Mouse (Mus musculus): ENCODE results near the gene Etl4. TPM values are rescaled to one million over a fixed set of nuclear protein-coding genes. Genes with fewer than 3 reads are reported as not detected.

Gene Etl4
- 100 to 1,000 TPM; 138 to 142 TPM for total RNA-seq (2021)
- long read RNA-seq, experiment 1, partial matches to known transcripts: 13 of 36 reads
- long read RNA-seq, experiment 1, other reads (novel, unspliced or antisense): 21 of 36 reads
- long read RNA-seq, experiment 2, partial matches to known transcripts: 17 of 38 reads
- long read RNA-seq, experiment 2, other reads (novel, unspliced or antisense): 19 of 38 reads

DNA sequence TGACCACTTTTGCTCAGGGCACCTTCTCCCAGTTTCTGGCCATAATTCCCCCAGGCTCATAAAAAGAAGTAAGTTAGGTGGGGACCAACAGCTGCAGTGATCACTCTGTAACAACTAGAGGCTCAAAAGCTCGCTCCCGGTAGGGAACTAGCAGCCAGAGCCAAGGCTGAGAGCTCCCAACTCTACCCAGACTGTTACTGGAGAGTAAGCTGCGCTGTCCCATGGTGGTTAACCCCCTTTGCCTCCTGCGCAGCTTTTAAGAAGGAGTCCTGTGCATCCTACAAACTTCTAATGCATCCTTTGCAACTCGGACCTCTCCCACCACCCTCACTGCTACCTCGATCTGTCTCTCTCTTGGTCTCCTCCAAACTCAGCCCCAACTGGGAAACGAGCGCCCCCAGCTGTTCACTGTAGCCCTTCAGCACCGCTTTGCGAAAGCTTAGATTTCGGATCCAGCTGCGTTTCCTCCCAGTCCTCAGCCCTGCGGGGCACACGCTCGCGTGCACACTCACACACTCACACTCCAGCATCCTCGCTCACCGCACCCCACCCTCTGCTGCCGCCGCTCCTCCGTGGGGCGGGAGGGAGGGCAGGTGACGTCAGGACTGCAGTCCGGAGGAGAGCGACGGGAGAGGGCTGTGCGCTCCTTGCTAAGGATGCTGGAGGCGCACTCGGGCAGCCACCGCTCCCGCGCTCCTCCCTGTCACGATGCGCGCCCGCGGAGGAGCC, at the start of gene Etl4:
Etl4 (plus strand) TSS at position 610 of the 729 bp plus-strand sequence.
- Histone ChIP-seq H3K27ac (peak within 1 kb of the TSS; percentile 94), H3K4me3 (peak within 1 kb of the TSS; percentile 76)
- peak; percentile 63 for TF ChIP-seq CTCF (IDR thresholded peaks at IDR 0.05)
- intact Hi-C loops (cut with DNase I): loop anchor here (5.0 to 10.0 kb wide), 3 partner anchors 152 to 865 kb away; no protein-coding TSS in a partner anchor
- peak; percentile 79 to 82 for DNase-seq (ENCODE audit: extremely low spot score in 1 of 2, low spot score in 2 of 2)

DNA sequence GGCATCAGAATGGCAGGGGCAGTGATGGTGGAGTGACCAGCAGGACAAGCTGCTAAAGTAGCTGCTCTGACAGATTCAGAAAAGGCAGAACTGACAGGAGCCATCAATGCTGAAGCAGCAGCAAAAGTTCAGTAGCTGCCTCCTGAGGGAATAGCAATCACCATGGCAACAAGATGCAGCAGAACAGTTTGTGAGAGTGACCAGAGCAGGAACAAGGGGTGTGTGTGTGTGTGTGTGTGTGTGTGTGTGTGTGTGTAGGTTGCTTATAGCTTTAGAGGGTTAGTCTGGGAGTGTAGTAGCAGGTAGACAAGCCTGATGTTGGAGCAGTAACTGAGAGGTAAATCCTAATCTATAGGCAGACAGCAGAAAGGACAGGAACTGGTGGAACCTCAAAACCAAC, 40.4 kb upstream of the Etl4 start:
- Histone ChIP-seq H3K4me3 (no peak overlapping the region), H3K27ac (no peak overlapping the region)
- intact Hi-C loops (cut with DNase I): no loop called here
- TF ChIP-seq CTCF (IDR thresholded peaks at IDR 0.05): no peak
- DNase-seq (ENCODE audit: extremely low spot score in 1 of 2, low spot score in 2 of 2): no peak

DNA sequence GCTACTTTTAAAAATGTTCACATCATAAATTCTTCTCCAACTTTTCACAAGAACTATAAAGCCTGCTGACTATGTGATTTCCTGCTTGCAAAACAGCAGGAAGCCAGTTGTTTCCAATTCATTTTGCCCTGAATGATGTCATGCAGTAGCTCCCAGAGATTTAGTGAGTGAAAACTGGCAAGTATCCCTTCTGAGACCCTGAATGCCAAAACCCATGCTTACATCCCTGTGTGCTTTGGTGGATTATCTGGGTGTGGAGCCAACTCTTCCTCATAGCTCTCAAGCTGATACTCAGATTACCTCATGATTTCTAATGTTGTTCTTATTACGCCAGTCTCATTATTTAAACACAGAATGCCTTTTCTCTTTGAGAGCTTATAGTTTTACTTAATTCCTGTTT, 37.7 kb upstream of the Etl4 start:
- no peak for DNase-seq (ENCODE audit: extremely low spot score in 1 of 2, low spot score in 2 of 2)
- Histone ChIP-seq H3K27ac (no peak overlapping the region), H3K4me3 (no peak overlapping the region)
- intact Hi-C loops (cut with DNase I): no loop called here
- TF ChIP-seq CTCF (IDR thresholded peaks at IDR 0.05): no peak

DNA sequence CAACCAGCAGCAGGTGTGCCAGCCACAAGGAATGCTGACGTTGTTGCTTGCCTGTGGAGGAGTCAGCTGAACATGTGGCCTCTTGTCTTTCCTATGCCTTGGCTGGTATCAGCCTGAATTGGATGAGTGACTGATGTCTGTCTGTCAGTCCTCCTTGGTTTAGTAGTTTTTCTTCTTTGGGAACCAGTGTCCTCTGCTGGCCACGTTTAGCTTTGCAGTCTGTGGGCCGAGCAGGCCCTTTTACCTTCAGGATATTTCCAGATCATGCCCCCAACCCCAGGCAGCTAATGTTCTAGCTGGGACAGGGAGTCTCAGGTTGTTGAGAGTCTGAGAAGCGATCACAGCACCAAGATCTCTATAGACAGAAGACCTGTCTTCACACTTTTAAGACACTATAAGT, 18.7 kb upstream of the Etl4 start:
- intact Hi-C loops (cut with DNase I): no loop called here
- peak; percentile 50 for TF ChIP-seq CTCF (IDR thresholded peaks at IDR 0.05)
- no peak overlapping the region for H3K4me3 ChIP-seq
- no peak for DNase-seq (ENCODE audit: extremely low spot score in 1 of 2, low spot score in 2 of 2)
- H3K27ac ChIP-seq: no peak overlapping the region

DNA sequence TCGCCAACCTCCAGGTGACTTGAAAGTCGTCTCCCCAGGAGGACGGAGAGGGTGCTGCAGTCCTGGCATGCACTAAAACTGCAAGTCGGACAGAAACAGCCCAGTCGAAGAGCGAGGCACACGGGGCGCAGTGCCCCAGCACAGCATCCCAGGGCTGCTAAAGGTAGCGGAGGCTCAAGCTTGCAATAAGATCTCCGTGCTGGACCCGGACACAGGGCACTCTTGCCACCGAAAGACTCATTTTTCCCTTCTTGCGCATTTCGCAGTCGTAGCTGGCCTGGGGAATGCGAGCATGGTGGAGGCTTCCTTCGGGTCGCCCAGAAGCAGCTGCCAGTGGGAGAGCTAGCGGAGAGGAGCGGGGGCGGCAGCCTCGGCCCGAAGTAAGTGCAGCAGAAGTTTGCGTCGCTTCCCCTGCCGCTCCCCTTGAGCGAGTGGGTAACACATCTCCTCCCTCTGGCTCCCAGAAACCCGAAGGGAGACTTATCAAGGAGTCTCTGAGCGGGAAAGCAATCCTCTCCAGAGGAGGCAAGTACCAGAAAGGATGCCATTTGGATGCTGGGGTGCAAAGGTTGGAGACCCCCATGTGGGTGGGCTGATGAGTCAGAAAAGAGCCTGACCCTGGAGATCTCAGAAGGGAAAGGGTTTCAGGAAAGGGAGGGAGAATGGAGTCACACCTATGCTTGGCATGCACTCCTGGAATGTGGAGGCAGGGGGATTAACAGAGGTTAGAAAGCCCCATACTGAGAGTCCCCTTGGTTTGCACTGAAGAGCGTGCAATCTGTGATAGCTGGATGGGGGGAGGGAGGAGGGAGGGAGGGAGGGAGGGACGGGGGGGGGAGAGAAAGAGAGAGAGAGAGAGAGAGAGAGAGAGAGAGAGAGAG, 560 bp downstream of the Etl4 start:
- Histone ChIP-seq H3K4me3 (peak overlapping the region; percentile 76), H3K27ac (peak overlapping the region; percentile 94)
- intact Hi-C loops (cut with DNase I): loop anchor here (5.0 to 10.0 kb wide), 5 partner anchors 153 to 865 kb away; no protein-coding TSS in a partner anchor
- DNase-seq (ENCODE audit: extremely low spot score in 1 of 2, low spot score in 2 of 2): peak; percentile 53 to 65
- no peak for TF ChIP-seq CTCF (IDR thresholded peaks at IDR 0.05)

DNA sequence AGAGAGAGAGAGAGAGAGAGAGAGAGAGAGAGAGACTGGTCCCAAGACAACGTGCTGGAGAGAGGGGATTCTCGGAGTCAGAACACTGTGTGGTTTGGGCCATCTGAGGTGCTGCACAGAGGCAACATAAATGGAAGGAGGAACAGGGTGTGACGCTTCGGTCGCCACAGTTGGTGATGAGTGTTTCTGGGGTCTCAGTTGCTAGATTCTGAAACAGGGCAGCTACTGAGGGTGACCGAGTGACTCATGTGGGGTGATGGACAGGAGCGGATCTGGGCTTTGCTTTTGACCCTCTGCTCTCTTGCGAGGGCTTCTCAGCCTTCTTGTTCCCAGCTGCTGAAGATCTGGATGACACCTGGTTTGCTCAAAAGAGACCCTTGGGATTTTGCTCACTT, 1.2 kb downstream of the Etl4 start:
- Histone ChIP-seq H3K4me3 (peak overlapping the region; percentile 55), H3K27ac (peak overlapping the region; percentile 28; the same call in 1 of the 2 replicates)
- TF ChIP-seq CTCF (IDR thresholded peaks at IDR 0.05): no peak
- intact Hi-C loops (cut with DNase I): loop anchor here (10.0 kb wide), 2 partner anchors 386 to 496 kb away; no protein-coding TSS in a partner anchor
- peak in 1 of 2 experiments; percentile 17 for DNase-seq (ENCODE audit: extremely low spot score in 1 of 2, low spot score in 2 of 2)

DNA sequence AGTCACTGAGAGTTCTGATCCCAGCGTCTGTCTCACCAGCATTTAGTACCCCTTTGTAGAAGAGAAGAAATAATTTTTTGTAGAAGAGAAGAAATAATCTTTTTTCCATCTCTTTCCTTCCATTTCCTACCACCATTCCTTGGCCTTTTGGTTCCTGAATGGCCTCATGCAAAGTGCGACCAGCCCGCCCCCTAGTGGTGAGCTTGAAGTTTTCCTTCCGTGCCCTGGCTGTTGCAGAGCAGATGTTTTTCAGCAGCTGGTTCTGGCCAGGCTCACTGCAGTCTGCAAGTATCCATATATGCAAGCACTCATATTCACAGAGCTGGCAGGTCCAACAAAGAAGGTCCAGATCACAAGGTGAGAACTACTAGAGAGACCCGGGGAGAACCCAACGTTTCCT, 9.6 kb downstream of the Etl4 start:
- peak; percentile 68 for TF ChIP-seq CTCF (IDR thresholded peaks at IDR 0.05)
- Histone ChIP-seq H3K4me3 (no peak overlapping the region), H3K27ac (no peak overlapping the region)
- intact Hi-C loops (cut with DNase I): loop anchor here (10.0 kb wide), 2 partner anchors 394 to 504 kb away; no protein-coding TSS in a partner anchor
- peak; percentile 27 to 34 for DNase-seq (ENCODE audit: extremely low spot score in 1 of 2, low spot score in 2 of 2)

DNA sequence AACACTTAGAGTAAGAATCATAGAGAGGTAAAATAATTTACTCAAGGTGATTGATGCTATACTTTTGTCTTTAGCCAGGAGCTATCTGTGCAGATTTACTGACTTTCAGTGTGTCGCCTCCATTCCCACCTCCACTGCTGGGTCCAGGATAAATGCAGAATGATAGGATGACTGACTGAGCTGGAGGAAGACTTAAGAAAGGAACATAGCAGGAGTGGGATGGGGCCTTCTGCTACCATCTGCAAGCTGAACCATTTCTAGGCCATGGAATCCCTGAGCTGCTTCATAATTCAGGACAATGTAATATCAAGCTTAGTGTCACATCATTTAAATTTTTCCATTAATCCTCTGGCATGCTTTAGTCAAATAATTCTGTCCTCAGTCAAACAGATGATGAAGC, 20.4 kb downstream of the Etl4 start:
- DNase-seq (ENCODE audit: extremely low spot score in 1 of 2, low spot score in 2 of 2): peak in 1 of 2 experiments; percentile 11
- Histone ChIP-seq H3K27ac (0 out of 2 replicates have a peak overlapping the region, but pooled peaks have one; percentile 10), H3K4me3 (no peak overlapping the region)
- intact Hi-C loops (cut with DNase I): no loop called here
- no peak for TF ChIP-seq CTCF (IDR thresholded peaks at IDR 0.05)

DNA sequence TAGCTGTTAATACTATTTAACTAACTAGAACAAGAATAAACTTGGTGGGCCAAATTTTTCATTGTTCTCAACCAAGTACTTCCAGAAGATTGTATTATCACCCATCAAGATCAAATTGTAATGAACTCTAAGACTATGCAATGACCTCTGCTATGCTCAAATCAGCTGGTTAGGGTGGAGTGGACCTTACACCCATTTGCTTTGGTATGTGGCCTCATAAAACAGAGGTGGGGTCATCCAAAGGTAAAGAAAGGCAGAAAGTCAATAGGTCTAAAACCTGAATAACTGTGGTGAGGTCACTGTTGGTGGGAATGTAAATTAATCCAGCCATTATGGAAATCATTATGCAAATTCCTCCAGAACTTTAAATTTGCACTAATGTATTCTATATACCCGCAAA, 24.3 kb downstream of the Etl4 start:
- Histone ChIP-seq H3K4me3 (no peak overlapping the region), H3K27ac (no peak overlapping the region)
- no peak for DNase-seq (ENCODE audit: extremely low spot score in 1 of 2, low spot score in 2 of 2)
- no peak for TF ChIP-seq CTCF (IDR thresholded peaks at IDR 0.05)
- intact Hi-C loops (cut with DNase I): no loop called here

DNA sequence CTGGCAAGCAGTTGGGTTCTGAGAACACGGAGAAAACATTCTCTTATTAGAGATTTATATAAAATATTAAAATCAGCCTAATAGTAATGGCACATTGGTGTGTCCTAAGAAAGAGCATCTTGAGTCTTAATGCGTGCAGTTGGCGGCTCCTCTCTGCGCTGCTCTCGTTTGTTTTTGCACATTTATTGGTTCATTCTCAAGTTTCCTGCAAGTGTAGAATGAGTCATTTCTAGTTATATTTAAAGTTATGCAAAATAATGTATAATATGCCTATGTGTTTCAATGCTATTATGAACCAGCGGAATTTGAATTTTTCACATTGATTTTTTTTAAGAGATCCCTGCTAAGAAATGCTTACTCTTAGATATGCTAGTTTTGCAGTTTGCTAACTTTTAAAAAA, 35.6 kb downstream of the Etl4 start:
- intact Hi-C loops (cut with DNase I): no loop called here
- TF ChIP-seq CTCF (IDR thresholded peaks at IDR 0.05): no peak
- H3K4me3 ChIP-seq: no peak overlapping the region
- no peak for DNase-seq (ENCODE audit: extremely low spot score in 1 of 2, low spot score in 2 of 2)
- no peak overlapping the region for H3K27ac ChIP-seq

DNA sequence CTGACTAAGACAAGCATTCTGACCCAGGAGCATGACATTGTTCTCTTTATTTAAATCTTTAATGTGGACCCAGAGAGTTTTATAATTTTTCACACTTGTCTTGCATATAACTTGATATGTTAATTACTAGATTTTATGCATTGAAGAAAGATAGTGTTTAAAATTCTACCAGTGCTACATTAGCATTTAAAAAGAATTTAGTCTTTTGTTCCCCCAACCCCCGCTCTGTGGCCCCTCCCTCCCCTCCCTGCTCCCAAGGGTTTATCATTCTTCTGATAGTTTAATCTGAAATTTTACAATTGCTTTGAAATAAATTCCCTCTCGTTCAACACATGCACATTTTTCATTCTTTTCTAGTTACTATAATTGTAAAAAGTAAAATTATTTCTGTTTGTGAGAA, 43.4 kb downstream of the Etl4 start:
- intact Hi-C loops (cut with DNase I): no loop called here
- H3K4me3 ChIP-seq: no peak overlapping the region
- no peak overlapping the region for H3K27ac ChIP-seq
- TF ChIP-seq CTCF (IDR thresholded peaks at IDR 0.05): no peak
- DNase-seq (ENCODE audit: extremely low spot score in 1 of 2, low spot score in 2 of 2): no peak

DNA sequence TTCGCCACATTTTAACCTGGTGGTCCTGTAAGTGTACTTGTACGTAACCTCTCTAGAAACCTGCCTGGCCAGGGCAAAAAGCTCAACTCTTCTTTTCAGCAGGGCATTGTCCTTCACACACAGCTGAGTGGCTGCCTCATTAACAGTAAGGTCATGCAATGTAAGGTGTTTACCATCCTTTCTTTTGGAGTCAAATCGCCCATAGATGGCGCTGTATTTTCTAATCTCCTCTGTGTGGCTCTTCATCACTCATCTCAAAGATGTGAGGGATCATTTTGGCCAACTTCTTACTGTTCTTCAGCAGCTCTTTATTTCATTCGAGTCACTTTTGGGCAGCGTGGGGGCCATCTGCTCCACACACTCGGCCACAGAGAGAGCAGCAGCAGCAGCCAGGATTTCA, 56.9 kb downstream of the Etl4 start:
- TF ChIP-seq CTCF (IDR thresholded peaks at IDR 0.05): no peak; the same call in none of the 2 replicates
- intact Hi-C loops (cut with DNase I): no loop called here

More for the DNA sequence above, 56.9 kb downstream of the Etl4 start:
- no peak overlapping the region for H3K27ac ChIP-seq
- H3K4me3 ChIP-seq: no peak overlapping the region
- no peak for DNase-seq (ENCODE audit: extremely low spot score in 1 of 2, low spot score in 2 of 2)

Data from left cerebral cortex, adult 2 months (tissue).